Mouse (Mus musculus) liver, postnatal 0 days (tissue): Measurements from ENCODE around the gene Atp2b2. TPM values are rescaled to one million over a fixed set of nuclear protein-coding genes. Genes with fewer than 3 reads are reported as not detected.
A peak's percentile ranks its signal among the peaks of the same experiment; 100 is the strongest.

ENCODE experiments used
- ATAC-seq: fragments of 200-750 bp; cut with Nextera tagmentation; 2 replicates; pipeline ENCODE4 v1.8.0; 2017; ENCODE audit warnings: mild to moderate bottlenecking, moderate library complexity
- DNase-seq: peaks from one replicate; pipeline ENCODE4 v3.0.0-alpha.2; 2016
- H3K27ac ChIP-seq: fragments of 300-500 bp; sonication (generic); 2 replicates; pipeline ENCODE4 v1.5.1; 2014; ENCODE audit warnings: antibody characterized with exemption, moderate library complexity, mild to moderate bottlenecking, low read depth
- H3K27me3 ChIP-seq: fragments of 300-500 bp; sonication (generic); 2 replicates; pipeline ENCODE4 v1.6.1; 2014; ENCODE audit warnings: low read length, control low read depth, mixed read lengths; ENCODE audit not compliant: insufficient read depth
- H3K36me3 ChIP-seq: fragments of 300-500 bp; sonication (generic); replicated peaks from 2 replicates; pipeline ENCODE4 v1.6.1; 2014; ENCODE audit warnings: mild to moderate bottlenecking, control low read depth, low read length, moderate library complexity, mixed read lengths; ENCODE audit not compliant: insufficient read depth
- H3K4me1 ChIP-seq: fragments of 300-500 bp; sonication (generic); 2 replicates; pipeline ENCODE4 v1.6.1; 2014; ENCODE audit warnings: antibody characterized with exemption, mild to moderate bottlenecking, control low read depth; ENCODE audit not compliant: insufficient read depth
- H3K4me2 ChIP-seq: fragments of 300-500 bp; sonication (generic); 2 replicates; pipeline ENCODE4 v1.6.1; 2014; ENCODE audit warnings: low read depth, mild to moderate bottlenecking, low read length, moderate library complexity, mixed read lengths
- H3K4me3 ChIP-seq: fragments of 300-500 bp; sonication (generic); 2 replicates; pipeline ENCODE4 v1.5.1; 2014; ENCODE audit warnings: low read depth, low read length
- H3K9ac ChIP-seq: fragments of 300-500 bp; sonication (generic); replicated peaks from 2 replicates; pipeline ENCODE4 v1.6.1; 2014; ENCODE audit warnings: mild to moderate bottlenecking, moderate library complexity
- H3K9me3 ChIP-seq: fragments of 300-500 bp; sonication (generic); 2 replicates; pipeline ENCODE4 v1.6.1; 2016; ENCODE audit warnings: mild to moderate bottlenecking, control low read depth, low read length, mixed read lengths
- CTCF ChIP-seq: sonication (generic); IDR thresholded peaks from 2 replicates; pipeline ENCODE4 v1.5.1; 2016; ENCODE audit warnings: antibody characterized with exemption, low read depth
- EP300 ChIP-seq: IDR thresholded peaks from 2 replicates; pipeline ENCODE4 v1.6.1; 2016; ENCODE audit warnings: antibody characterized with exemption, low read depth, mild to moderate bottlenecking
- WGBS: fragments of 180-500 bp; shearing (Covaris S2); extraction: QIAGEN DNeasy Blood & Tissue Kit; methylation state at CpG from one replicate; pipeline ENCODE4 v1.1.7; 2014; ENCODE audit not compliant: insufficient replicate concordance; 5-methylcytosine and 5-hydroxymethylcytosine counted together
- polyA plus RNA-seq: library from polyadenylated mRNA; unstranded; fragments of >200 nt; fragmentation: Nextera tagmentation; extraction: Ambion mirVana; gene quantifications from 2 replicates; pipeline ENCODE4 v1.2.1, GENCODE M21; 2015

Gene Atp2b2
- polyA plus RNA-seq, 1 experiment from 2014 or later: 0.41 TPM

DNA sequence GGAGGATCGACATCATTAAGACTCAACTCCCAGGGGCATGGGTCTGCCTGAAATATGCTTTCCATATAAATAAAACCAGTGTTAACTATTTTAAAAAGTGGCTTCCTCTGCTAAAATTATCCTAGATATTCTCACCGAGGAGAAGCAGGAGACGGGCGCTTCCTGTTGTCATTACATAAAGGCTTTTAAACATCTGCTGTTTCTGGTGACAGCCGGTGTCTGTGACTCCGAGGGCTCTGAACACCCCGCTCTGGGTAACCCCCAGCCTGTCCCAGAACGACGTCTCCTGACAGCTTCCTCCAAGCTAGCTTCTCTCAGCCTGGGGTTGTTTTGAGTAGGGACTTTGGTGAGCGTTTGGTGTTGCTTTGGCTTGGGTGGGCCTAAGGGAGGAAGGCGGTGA, 273.6 kb downstream of the Atp2b2 start:
- no peaks in the 10 kb centered on the region for H3K27me3 ChIP-seq
- DNase-seq (no peak), ATAC-seq (no peak)
- H3K9ac ChIP-seq: no peak overlapping the region
- H3K9me3 ChIP-seq: no peaks in the 10 kb centered on the region
- no peaks in the 10 kb centered on the region for H3K4me1 ChIP-seq
- WGBS: 42% methylated on average over 11 of the region's 11 CpGs
- no peak overlapping the region for H3K4me3 ChIP-seq
- TF ChIP-seq CTCF: no peak
- TF ChIP-seq EP300: no peak
- no peaks in the 10 kb centered on the region for H3K36me3 ChIP-seq
- H3K27ac ChIP-seq: no peak overlapping the region
- no peak overlapping the region for H3K4me2 ChIP-seq

DNA sequence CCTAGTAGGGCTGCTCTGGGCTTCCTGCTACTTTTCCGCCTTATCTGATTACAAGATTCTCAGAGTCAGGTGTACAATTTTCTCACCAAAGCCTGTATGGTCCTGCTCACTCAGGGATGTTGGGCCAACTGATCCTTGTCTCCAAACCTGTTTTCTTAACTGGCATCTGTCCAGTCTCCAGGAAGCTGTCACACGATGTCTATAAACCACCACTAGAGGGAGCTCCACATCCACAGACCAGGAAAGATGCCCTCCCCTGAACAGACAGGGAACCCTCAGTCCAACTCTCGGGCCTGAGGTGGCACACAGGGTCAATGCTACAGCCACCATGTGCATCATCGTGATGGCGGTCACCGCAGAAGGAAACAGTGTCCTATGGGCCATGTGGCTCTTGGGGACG, 280.8 kb downstream of the Atp2b2 start:
- H3K4me1 ChIP-seq: no peaks in the 10 kb centered on the region
- 21% methylated on average over 7 of the region's 7 CpGs for WGBS

DNA sequence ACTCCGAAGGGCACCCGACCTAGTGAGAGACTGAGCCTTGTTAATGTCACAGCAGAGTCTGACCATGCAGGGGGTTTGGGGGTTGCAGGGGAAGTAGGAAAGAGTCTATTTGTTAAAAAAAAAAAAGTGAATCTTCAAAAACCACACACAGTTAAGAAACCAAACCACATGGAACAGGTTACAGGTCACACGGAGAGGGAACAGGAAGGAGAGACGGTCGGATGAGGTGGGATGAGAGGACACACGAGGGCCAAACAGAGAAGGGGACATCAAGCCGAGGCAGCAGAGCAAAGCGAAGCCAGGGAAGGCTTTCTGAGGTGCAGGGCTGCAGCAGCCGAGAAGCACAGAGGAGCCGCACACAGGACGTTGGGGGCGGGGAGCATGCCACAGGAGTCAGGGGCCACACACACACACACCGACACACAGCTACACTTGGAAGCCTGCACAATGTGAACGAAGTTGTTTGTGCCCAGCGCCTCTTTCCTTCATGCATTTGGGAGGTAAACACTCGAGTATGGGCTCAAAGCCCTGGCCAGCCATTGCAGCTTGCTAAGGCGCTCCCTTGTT, 293.2 kb downstream of the Atp2b2 start:
- ATAC-seq (no peak), DNase-seq (no peak)
- 44% methylated on average over 17 of the region's 17 CpGs for WGBS
- H3K4me3 ChIP-seq: no peak overlapping the region
- no peak overlapping the region for H3K9ac ChIP-seq
- H3K4me1 ChIP-seq: no peaks in the 10 kb centered on the region
- peaks cover 6% of the 10 kb centered on the region; the same call in 1 of the 2 replicates for H3K27me3 ChIP-seq
- no peaks in the 10 kb centered on the region for H3K9me3 ChIP-seq
- H3K36me3 ChIP-seq: no peaks in the 10 kb centered on the region
- H3K27ac ChIP-seq: no peak overlapping the region
- no peak for TF ChIP-seq EP300
- no peak for TF ChIP-seq CTCF
- 0 out of 2 replicates have a peak overlapping the region, but pooled peaks have one; percentile 18 for H3K4me2 ChIP-seq

More for the DNA sequence above, 280.8 kb downstream of the Atp2b2 start:
- Histone ChIP-seq H3K4me2 (no peak overlapping the region), H3K27me3 (no peaks in the 10 kb centered on the region; the same call in 1 of the 2 replicates), H3K9me3 (no peaks in the 10 kb centered on the region), H3K4me3 (no peak overlapping the region), H3K9ac (no peak overlapping the region), H3K27ac (no peak overlapping the region), H3K36me3 (no peaks in the 10 kb centered on the region)
- TF ChIP-seq CTCF (peak; percentile 96), EP300 (no peak)
- ATAC-seq (peak; percentile 57; the same call in 1 of the 2 replicates), DNase-seq (peak; percentile 65)

DNA sequence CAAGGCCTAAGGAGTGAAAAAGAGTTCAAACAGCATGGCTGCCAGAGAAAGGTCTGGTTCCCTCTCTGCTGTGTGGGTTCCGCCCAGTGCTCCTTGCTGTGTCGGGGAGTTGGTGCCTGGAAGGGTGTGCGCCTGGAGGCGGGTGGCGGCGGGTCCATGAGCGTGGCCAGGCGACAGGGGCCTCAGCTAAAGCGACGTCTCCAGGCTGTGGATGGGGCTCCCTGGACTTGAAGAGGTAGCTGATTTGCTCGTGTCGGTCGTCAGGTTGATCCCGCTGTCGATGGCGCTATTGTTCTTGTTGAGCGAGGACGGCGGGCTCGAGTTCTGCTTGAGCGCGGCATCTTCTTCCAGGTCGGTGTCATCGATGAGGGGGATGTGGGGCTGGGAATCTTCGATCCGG, 294.1 kb downstream of the Atp2b2 start:
- Histone ChIP-seq H3K36me3 (no peaks in the 10 kb centered on the region), H3K4me2 (peak overlapping the region; percentile 18; the same call in 1 of the 2 replicates), H3K4me1 (no peaks in the 10 kb centered on the region), H3K9ac (no peak overlapping the region), H3K9me3 (no peaks in the 10 kb centered on the region), H3K27me3 (peaks cover 6% of the 10 kb centered on the region; the same call in 1 of the 2 replicates), H3K27ac (peak overlapping the region; percentile 29; the same call in 1 of the 2 replicates), H3K4me3 (no peak overlapping the region)
- WGBS: 29% methylated on average over 26 of the region's 26 CpGs
- no peak for TF ChIP-seq EP300
- TF ChIP-seq CTCF: no peak
- ATAC-seq (no peak), DNase-seq (no peak)

DNA sequence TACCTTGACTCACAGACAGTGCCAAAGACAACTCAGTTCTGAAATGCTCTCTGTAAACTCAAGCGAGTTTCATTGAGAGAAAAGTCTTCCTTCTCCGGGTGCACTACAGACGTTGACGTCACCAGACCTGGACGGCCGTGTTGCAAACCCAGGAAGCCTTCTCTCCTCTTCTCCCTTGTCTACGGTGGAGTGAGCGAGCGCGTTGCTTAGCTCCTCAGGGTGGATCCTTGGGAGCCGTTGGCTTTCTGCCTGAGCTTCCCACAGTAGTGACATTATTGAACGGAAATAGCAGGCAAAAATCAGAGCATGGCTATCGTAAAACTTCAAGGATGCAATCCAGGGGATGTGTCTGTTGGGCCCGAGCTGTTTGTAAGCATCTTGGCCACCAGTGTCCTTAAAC, 295.1 kb downstream of the Atp2b2 start:
- Histone ChIP-seq H3K36me3 (no peaks in the 10 kb centered on the region), H3K4me2 (no peak overlapping the region), H3K27me3 (peaks cover 6% of the 10 kb centered on the region; the same call in 1 of the 2 replicates), H3K9me3 (no peaks in the 10 kb centered on the region), H3K9ac (no peak overlapping the region), H3K27ac (no peak overlapping the region), H3K4me1 (no peaks in the 10 kb centered on the region), H3K4me3 (no peak overlapping the region)
- TF ChIP-seq CTCF: no peak
- no peak for TF ChIP-seq EP300
- DNase-seq (no peak), ATAC-seq (no peak)
- 75% methylated on average over 14 of the region's 14 CpGs for WGBS

DNA sequence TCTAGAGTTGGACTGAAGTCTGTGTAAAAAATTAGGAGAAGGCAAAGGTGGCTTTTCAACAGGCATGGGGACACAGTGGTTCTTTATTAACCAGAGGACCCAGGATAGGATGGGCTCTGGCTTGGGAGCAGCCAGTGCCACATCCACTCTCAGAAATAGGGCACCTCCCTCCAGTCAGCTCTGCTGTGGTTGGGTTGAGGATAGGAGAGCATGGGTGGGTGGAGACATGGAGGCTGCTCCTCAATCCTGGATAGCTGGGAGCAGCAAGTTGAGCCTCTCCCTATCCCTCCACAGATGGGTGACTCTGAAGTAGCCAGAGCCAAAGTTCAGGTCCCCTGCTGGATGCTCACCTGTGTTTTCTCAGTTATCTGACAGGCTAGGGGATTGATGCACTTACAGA, 297.3 kb downstream of the Atp2b2 start:
- Histone ChIP-seq H3K4me2 (no peak overlapping the region), H3K9ac (no peak overlapping the region), H3K4me3 (no peak overlapping the region), H3K27ac (no peak overlapping the region), H3K4me1 (peaks cover 4% of the 10 kb centered on the region), H3K9me3 (no peaks in the 10 kb centered on the region), H3K27me3 (peaks cover 6% of the 10 kb centered on the region; the same call in 1 of the 2 replicates), H3K36me3 (no peaks in the 10 kb centered on the region)
- TF ChIP-seq CTCF (no peak), EP300 (no peak)
- peak; percentile 61 for ATAC-seq
- no peak for DNase-seq

DNA sequence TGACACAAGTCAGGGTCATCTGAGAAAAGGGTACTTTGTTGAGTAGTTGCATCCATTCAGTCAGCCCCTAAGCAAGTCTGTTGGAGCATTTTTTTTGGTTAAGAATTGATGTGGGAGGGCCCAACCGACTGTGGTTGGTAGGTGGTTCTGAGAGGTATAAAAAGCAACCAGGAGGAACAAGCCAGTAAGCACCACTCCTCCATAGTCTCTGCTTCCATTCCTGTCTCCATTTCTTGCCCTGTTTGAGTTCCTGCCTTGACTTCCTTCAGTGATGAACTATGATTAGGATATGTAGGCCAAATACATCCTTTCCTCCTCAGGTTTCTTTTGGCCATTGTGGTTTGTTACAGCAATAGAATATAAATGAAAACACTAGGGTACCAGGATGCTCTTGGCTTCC, 299.3 kb downstream of the Atp2b2 start:
- no peaks in the 10 kb centered on the region for H3K36me3 ChIP-seq
- WGBS: 38% methylated on average over 1 of the region's 1 CpGs
- no peak overlapping the region for H3K27ac ChIP-seq
- H3K9me3 ChIP-seq: no peaks in the 10 kb centered on the region
- H3K4me3 ChIP-seq: no peak overlapping the region
- DNase-seq: no peak
- ATAC-seq: no peak
- H3K27me3 ChIP-seq: peaks cover 3% of the 10 kb centered on the region; the same call in 1 of the 2 replicates
- H3K9ac ChIP-seq: no peak overlapping the region
- no peak overlapping the region for H3K4me2 ChIP-seq
- H3K4me1 ChIP-seq: peaks cover 15% of the 10 kb centered on the region
- TF ChIP-seq EP300 (no peak), CTCF (no peak)
